Mouse (Mus musculus): ENCODE results near the gene Steap1. TPM values are rescaled to one million over a fixed set of nuclear protein-coding genes. Genes with fewer than 3 reads are reported as not detected.

Gene Steap1
- total RNA-seq, 2 experiments from 2014 or later: 0.61 TPM; not detected in 1

DNA sequence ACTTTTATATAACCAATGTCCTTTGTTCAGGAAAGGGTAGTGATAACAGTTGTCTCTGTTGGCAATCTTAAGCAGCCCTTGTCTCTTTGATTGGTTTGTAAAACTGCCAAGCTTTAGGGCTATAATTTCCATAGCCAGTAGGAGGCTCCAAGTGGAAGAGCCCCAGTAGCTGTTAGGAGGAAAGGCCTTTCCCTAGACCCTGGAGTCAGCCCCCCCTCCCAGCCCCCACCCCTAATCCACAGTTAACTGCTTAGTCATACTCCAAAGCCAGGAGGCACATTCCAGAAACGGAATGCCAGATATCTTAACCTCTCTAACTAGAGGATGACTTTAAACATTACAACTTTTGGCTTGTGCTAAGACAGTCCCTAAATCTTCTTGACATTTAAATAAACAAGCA, 62.2 kb downstream of the Steap1 start:
- DNase-seq: no peak

Other genes starting within 250 kb of the Steap1 start
- 10 to 100 TPM; 26.9 to 30.3 TPM for gene Cldn12, start 234.4 kb downstream of the Steap1 start, total RNA-seq (2021)
- 10 to 100 TPM; 11.0 to 11.2 TPM for gene Gtpbp10, start 189.8 kb downstream of the Steap1 start, total RNA-seq (2021)
- gene Gm8773, start 175.5 kb downstream of the Steap1 start, total RNA-seq (2021): not detected
- gene Cfap69, start 85.1 kb downstream of the Steap1 start, total RNA-seq (2021): 10 to 100 TPM; 14.5 to 17.3 TPM
- gene Steap2, start 54.7 kb downstream of the Steap1 start, total RNA-seq (2021): 1 to 10 TPM; 6.2 to 6.7 TPM

All from layer of hippocampus, postnatal 36 days (tissue).